Mouse (Mus musculus): ENCODE data around the gene Ankrd17. TPM values are rescaled to one million over a fixed set of nuclear protein-coding genes. Genes with fewer than 3 reads are reported as not detected.

The Ankrd17 gene
- polyA plus RNA-seq, 1 experiment from 2014 or later: 29.9 TPM

DNA sequence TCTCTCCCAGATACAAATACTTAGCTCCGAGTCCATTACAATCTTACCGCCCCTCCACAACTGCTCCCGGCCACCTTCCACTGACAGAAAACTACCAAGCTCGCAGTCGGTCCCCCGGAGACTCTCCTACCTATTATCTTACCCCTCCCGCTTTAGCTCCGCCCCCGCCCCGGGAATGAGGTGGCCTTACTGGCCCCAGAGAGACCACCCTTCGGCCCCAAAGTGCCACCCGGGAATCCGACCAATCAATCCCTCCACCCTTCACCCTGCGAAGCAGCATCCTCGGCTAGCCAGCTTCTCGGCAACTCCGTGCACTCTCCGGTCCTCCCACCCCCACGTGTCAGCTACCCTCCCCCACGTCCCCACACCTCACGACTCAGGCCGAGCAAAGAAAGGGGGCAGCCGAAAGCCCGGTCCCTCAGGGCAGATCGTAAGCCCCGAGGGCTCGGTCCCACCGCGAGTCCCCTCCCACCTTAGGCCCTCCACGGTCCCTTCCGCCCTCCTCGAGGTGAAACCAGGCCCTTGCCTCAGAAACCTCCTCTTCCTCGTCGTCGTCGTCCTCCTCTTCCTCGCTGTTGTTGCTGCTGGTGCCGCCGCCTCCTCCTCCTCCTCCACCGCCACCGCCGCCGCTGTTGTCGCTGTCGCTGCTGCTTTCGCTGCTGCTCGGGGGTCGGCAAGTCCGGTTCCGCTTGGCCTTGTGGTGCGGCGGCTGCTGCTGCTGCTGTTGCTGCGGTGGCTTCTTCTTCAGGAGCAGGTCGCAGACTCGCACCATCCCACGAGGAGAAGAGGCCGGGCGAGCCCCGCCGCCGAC lies 1.0 kb downstream of the Ankrd17 start:
- Histone ChIP-seq H3K9ac (peak overlapping the region; percentile 95), H3K27ac (peak overlapping the region; percentile 100), H3K4me1 (peaks cover 35% of the 10 kb centered on the region), H3K36me3 (replicated peaks) (no peaks in the 10 kb centered on the region), H3K27me3 (replicated peaks) (no peaks in the 10 kb centered on the region), H3K4me2 (peak overlapping the region; percentile 76), H3K4me3 (peak overlapping the region; percentile 98), H3K9me3 (no peaks in the 10 kb centered on the region)
- under 1% methylated on average over 55 of the region's 61 CpGs for WGBS
- ATAC-seq (replicated peaks): peak; percentile 44

DNA sequence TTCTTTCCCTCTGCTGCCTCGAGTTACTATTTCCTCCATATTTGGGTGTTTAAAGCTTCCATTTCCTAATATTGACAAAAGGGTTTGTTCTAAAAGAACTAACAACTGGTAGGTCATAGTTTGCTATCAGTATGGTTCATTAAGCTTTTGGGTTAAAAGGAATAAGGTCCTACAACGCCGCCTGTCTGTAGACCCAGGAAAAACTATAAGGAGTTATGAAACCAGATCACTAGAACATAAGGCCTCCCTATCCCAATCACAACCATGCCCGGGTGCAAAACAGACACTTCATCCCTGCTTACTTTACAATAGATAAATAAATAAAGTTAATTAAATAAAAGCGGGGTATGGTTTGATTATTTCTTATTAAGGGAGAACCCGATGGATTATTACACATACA lies 1.9 kb downstream of the Ankrd17 start:
- H3K4me1 ChIP-seq: peaks cover 35% of the 10 kb centered on the region
- H3K27me3 ChIP-seq (replicated peaks): no peaks in the 10 kb centered on the region
- no peaks in the 10 kb centered on the region for H3K36me3 ChIP-seq (replicated peaks)
- H3K4me3 ChIP-seq: peak overlapping the region; percentile 98
- peak overlapping the region; percentile 95 for H3K9ac ChIP-seq
- no peaks in the 10 kb centered on the region for H3K9me3 ChIP-seq
- peak overlapping the region; percentile 76 for H3K4me2 ChIP-seq
- ATAC-seq (replicated peaks): no peak
- H3K27ac ChIP-seq: no peak overlapping the region
- WGBS: 3% methylated on average over 6 of the region's 6 CpGs

DNA sequence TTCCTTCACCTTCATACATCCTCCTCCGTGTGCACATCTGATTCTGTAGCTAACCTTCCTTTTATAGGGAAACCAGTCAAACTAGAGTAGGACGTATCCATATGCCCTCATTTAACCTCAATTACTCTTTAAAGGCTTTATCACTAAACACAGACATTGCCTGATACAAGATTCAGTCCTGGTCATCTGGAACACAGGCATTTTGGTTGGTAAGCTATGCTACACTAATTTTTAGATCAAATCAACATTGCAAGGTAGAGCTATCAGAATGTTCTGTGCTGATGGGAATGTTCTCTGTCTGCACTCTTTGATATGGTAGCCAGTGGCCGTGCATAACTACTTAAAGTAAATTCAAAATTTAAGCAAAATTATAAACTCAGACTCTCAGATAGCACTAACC lies 10.6 kb downstream of the Ankrd17 start:
- WGBS: 92% methylated on average over 3 of the region's 3 CpGs
- Histone ChIP-seq H3K4me1 (no peaks in the 10 kb centered on the region), H3K9ac (no peak overlapping the region), H3K4me3 (no peak overlapping the region), H3K4me2 (no peak overlapping the region), H3K36me3 (replicated peaks) (no peaks in the 10 kb centered on the region), H3K27ac (no peak overlapping the region), H3K9me3 (no peaks in the 10 kb centered on the region), H3K27me3 (replicated peaks) (no peaks in the 10 kb centered on the region)
- ATAC-seq (replicated peaks): no peak

DNA sequence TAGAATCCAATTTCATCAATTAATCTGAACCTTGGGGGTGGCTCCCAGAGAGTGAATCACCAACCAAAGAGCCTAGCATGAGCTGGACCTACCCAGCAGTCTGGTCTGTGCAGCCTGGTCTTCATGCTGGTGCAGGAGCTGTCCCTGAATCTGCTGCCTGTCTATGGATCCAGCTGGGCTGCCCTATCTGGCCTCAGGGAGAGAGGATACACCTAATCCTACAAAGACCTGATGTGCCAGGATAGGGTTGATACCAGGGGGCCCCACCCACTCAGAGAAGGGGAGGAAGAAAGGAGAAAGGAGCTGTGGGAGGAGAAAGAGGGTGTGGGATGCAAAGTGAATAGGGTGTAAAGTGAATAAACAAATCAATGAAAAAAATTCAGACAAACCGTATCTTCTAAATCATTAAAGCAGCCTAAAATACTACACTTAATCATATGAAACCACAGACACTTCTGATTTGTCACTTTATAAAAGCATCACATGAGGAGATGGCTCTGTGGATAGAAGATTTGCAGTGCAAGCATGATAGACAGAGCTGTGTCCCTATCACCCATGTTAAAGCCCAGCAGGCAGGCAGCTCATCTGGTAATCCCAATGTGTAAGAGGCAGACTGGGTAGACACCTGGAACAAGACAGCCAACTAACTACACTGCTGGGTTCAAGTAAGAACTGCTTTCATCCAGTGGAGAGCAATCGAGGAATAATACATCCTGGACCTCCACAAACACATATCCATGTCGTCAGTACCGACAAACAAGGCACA lies 12.6 kb downstream of the Ankrd17 start:
- no peaks in the 10 kb centered on the region for H3K27me3 ChIP-seq (replicated peaks)
- no peaks in the 10 kb centered on the region for H3K9me3 ChIP-seq
- H3K9ac ChIP-seq: no peak overlapping the region
- no peak overlapping the region for H3K4me2 ChIP-seq
- no peak; the same call in 1 of the 2 replicates for ATAC-seq (replicated peaks)
- H3K4me1 ChIP-seq: no peaks in the 10 kb centered on the region
- 96% methylated on average over 4 of the region's 4 CpGs for WGBS
- H3K27ac ChIP-seq: no peak overlapping the region
- H3K4me3 ChIP-seq: no peak overlapping the region
- no peaks in the 10 kb centered on the region for H3K36me3 ChIP-seq (replicated peaks)

DNA sequence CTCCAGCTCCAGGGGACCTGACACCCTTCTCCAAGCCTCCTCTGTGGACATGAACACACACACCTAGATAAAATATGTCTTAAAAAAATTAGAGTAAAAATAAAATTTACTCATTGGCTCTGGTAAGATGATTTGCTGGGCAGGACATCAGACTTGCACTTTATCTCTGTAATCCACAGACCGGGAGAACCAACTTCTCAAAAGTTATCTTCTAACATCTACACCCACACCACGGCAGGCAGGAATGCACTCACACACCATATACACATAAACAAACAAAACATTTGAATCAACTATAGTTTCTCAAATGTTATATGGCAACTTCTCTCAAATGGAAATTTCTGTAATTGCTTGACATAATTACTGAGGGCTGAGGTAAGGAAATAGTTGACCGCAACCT lies 19.5 kb downstream of the Ankrd17 start:
- no peak for ATAC-seq (replicated peaks)
- H3K9ac ChIP-seq: no peak overlapping the region
- no peak overlapping the region for H3K4me2 ChIP-seq
- no peaks in the 10 kb centered on the region for H3K27me3 ChIP-seq (replicated peaks)
- no peak overlapping the region for H3K4me3 ChIP-seq
- no peaks in the 10 kb centered on the region for H3K4me1 ChIP-seq
- WGBS: 91% methylated on average over 3 of the region's 3 CpGs
- no peaks in the 10 kb centered on the region for H3K9me3 ChIP-seq
- H3K36me3 ChIP-seq (replicated peaks): no peaks in the 10 kb centered on the region
- H3K27ac ChIP-seq: no peak overlapping the region

DNA sequence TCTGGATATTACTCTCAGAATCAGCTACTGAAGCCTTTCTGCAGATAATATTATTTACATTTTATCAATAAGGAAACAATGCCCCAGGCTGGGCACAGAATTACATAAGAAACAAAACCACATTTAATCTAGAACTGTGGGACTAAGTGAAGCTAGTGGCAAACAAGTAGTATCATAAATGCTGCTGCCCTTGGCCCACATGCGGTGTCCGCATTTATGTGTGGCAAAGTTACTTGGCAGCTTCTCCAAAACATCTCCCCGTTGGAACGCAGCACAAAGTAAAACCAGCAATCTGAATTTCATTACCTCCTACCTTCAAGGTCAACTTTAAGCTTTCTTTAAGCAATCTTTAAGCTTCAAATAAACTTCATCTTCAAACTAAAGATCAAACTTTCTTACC lies 25.5 kb downstream of the Ankrd17 start:
- H3K36me3 ChIP-seq (replicated peaks): no peaks in the 10 kb centered on the region
- WGBS: 67% methylated on average over 4 of the region's 4 CpGs
- peaks cover 18% of the 10 kb centered on the region for H3K4me1 ChIP-seq
- no peaks in the 10 kb centered on the region for H3K27me3 ChIP-seq (replicated peaks)
- H3K4me2 ChIP-seq: no peak overlapping the region
- H3K9ac ChIP-seq: no peak overlapping the region
- H3K9me3 ChIP-seq: no peaks in the 10 kb centered on the region
- H3K27ac ChIP-seq: no peak overlapping the region
- ATAC-seq (replicated peaks): no peak
- H3K4me3 ChIP-seq: no peak overlapping the region

DNA sequence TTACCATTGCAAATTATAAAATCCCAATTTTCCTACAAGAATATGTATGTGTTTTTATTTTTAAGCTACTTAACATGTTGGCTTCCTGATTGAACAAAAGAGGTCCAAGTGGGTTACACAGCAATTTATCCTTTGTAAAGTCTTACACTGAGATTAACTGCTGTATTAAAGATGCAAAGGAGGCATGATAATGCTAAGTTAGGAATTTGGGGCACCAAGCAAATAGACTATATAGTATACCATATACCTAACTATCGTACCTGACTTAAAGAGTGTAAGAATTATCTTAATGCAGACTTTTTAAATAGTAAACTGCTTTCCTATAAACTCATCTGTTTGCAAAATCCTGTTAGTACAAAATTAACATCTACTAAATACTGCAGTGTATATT lies 26.4 kb downstream of the Ankrd17 start:
- WGBS: 78% methylated on average over 1 of the region's 1 CpGs
- peak; percentile 59 for ATAC-seq (replicated peaks)

DNA sequence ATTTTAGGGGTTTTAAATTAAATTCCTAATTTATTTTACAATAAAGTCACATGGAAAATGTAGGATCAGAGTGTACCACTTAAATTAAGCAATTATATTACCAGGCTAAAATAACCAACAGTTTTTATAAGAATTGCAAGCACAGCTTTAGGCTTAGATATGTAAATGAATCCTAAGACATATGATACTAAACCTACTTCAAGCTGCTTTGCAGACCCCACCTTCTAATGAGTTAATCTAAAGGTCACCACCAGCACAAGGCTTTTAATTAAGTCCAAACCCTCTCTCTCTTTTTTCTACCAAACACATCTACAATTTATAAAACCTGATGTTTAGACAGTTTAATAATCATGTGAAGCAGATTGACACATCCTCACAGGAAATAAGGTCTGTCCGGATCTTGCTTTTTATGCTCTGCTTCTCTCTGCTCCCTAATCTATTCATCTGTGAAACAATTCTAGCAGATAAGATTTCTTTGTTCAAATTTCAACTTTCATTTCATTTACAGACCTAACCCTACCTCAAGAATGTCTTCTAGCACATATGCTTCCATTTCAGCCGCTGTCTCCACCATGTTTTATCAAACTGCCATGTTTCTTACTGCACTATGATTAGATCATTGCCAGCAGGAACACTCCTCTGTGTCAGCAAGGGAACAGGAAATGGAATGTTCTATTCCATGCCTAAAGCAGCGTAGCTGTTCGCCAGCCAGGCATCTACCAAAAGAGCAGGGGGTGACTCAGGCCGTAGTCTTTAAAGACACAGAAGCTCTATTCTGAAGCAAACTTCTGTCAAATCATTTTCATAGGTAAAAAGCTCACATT lies 27.0 kb downstream of the Ankrd17 start:
- peak overlapping the region; percentile 69 for H3K27ac ChIP-seq
- peak overlapping the region; percentile 52 for H3K4me2 ChIP-seq
- ATAC-seq (replicated peaks): peak; percentile 98
- peak overlapping the region; percentile 43 for H3K4me3 ChIP-seq
- no peaks in the 10 kb centered on the region for H3K36me3 ChIP-seq (replicated peaks)
- H3K4me1 ChIP-seq: peaks cover 18% of the 10 kb centered on the region
- H3K9ac ChIP-seq: peak overlapping the region; percentile 33
- no peaks in the 10 kb centered on the region for H3K9me3 ChIP-seq
- H3K27me3 ChIP-seq (replicated peaks): no peaks in the 10 kb centered on the region
- WGBS: 7% methylated on average over 5 of the region's 5 CpGs

More for the DNA sequence above, 26.4 kb downstream of the Ankrd17 start:
- H3K4me3 ChIP-seq: peak overlapping the region; percentile 43
- peak overlapping the region; percentile 69 for H3K27ac ChIP-seq
- no peaks in the 10 kb centered on the region for H3K9me3 ChIP-seq
- no peaks in the 10 kb centered on the region for H3K27me3 ChIP-seq (replicated peaks)
- H3K4me1 ChIP-seq: peaks cover 18% of the 10 kb centered on the region
- no peaks in the 10 kb centered on the region for H3K36me3 ChIP-seq (replicated peaks)
- no peak overlapping the region for H3K9ac ChIP-seq
- H3K4me2 ChIP-seq: peak overlapping the region; percentile 52

DNA sequence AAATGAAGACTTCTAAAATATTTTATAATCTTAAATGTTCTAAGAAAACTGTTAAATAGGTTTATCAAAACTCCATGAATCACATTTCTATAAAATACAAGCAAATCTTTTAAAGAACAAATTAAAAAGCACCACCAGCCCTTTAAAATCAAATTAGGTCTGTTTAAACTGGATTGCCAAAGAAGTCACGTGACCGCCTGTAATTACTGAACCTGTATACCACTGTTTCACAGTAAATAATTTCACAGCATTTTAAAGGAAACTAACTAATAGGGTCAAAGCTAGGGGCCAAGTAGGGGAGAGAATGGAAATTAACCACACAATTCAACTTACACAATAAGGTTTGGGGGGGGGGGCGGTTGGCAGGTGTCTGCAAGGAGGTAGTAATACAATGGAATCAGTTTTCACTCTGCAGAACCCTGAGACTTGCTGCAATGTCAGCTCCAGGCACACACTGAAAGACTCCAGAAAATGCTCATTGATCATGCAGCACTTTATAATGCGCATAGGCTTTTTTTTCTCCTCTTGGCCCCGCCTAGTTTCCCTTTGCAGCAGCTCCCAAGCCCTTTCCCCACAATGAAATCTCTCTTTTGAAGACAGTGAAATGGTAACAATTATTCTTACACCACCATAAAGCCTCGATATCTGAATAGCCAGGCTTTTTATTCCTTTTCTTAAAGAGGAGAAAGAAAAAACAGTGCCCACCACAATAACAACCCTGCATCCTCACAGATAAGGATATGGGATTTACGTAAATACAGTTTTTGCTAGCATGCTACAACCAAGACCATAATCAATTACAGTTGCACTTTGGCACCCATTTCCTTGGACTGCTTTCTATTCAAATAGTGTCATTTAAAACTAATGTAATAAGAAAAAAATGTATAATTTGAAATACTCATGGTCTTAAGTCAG lies 27.9 kb downstream of the Ankrd17 start:
- Histone ChIP-seq H3K4me1 (peaks cover 18% of the 10 kb centered on the region), H3K4me2 (peak overlapping the region; percentile 52), H3K9me3 (no peaks in the 10 kb centered on the region), H3K4me3 (peak overlapping the region; percentile 43), H3K36me3 (replicated peaks) (no peaks in the 10 kb centered on the region), H3K27me3 (replicated peaks) (no peaks in the 10 kb centered on the region), H3K9ac (peak overlapping the region; percentile 38), H3K27ac (peak overlapping the region; percentile 45; the same call in 1 of the 2 replicates)
- peak; percentile 40 for ATAC-seq (replicated peaks)
- 29% methylated on average over 7 of the region's 7 CpGs for WGBS

DNA sequence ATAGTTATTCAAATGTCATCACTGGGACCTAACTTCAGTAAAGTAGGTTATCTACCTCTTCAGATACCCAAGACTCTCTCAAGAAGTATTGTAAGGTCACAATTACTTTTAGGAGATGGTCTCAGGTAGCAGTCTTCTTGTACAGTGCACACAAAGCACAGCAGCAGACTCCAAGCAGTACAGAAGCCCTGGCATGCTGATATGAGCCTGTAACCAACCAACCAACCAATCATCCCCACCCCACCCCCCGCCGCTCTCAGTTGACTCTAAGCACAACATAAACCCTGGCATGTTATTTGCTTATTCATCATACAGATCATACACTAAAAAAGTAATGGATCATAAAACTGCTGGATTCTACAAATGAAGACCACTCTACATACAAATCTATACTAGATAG lies 33.9 kb downstream of the Ankrd17 start:
- Histone ChIP-seq H3K9ac (no peak overlapping the region), H3K4me2 (no peak overlapping the region), H3K27me3 (replicated peaks) (no peaks in the 10 kb centered on the region), H3K4me3 (no peak overlapping the region), H3K9me3 (no peaks in the 10 kb centered on the region), H3K27ac (no peak overlapping the region), H3K36me3 (replicated peaks) (no peaks in the 10 kb centered on the region), H3K4me1 (no peaks in the 10 kb centered on the region)
- WGBS: 96% methylated on average over 2 of the region's 2 CpGs
- ATAC-seq (replicated peaks): no peak

DNA sequence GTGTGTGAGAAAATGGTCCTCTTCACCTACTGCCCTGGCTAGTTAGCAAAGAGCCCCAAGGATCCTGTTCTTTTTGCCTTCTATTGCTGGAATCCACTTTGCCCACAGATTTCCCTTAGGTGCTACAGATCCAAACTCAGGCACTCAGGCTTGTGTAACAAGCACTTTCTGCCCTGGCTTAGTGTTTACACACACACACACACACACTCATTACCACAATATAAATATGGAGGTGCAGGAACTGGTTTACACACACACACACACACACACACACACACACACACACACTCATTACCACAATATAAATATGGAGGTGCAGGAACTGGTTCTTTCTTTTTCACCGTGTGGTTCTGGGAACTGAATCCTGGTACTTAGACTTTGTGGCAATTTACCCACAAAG lies 35.3 kb downstream of the Ankrd17 start:
- H3K27ac ChIP-seq: no peak overlapping the region
- H3K9ac ChIP-seq: no peak overlapping the region
- H3K4me1 ChIP-seq: no peaks in the 10 kb centered on the region
- no peaks in the 10 kb centered on the region for H3K9me3 ChIP-seq
- 97% methylated on average over 1 of the region's 1 CpGs for WGBS
- no peak overlapping the region for H3K4me2 ChIP-seq
- H3K27me3 ChIP-seq (replicated peaks): no peaks in the 10 kb centered on the region
- no peaks in the 10 kb centered on the region for H3K36me3 ChIP-seq (replicated peaks)
- no peak for ATAC-seq (replicated peaks)
- no peak overlapping the region for H3K4me3 ChIP-seq

Data from midbrain, embryonic 15.5 days (tissue).